Mouse (Mus musculus) liver, embryonic 11.5 days (tissue): Measurements from ENCODE around the gene Mtmr14. TPM values are rescaled to one million over a fixed set of nuclear protein-coding genes. Genes with fewer than 3 reads are reported as not detected.

Experiments used
- ATAC-seq: fragments of 200-750 bp; cut with Nextera tagmentation; replicated peaks from 2 replicates; pipeline ENCODE4 v1.8.0; 2017; ENCODE audit warnings: moderate number of reproducible peaks, mild to moderate bottlenecking, moderate TSS enrichment, moderate library complexity; ENCODE audit not compliant: low FRiP score
- DNase-seq: peaks from one replicate; pipeline ENCODE4 v3.0.0-alpha.2; 2017; ENCODE audit warnings: low spot score
- H3K27ac ChIP-seq: fragments of 300-500 bp; sonication (generic); 2 replicates; pipeline ENCODE4 v1.5.1; 2014; ENCODE audit warnings: mild to moderate bottlenecking, low read depth, low read length, control low read depth
- H3K27me3 ChIP-seq: fragments of 300-500 bp; sonication (generic); replicated peaks from 2 replicates; pipeline ENCODE4 v1.6.1; 2014; ENCODE audit warnings: low read length, mixed read lengths; ENCODE audit not compliant: control insufficient read depth, insufficient read depth
- H3K36me3 ChIP-seq: fragments of 300-500 bp; sonication (generic); 2 replicates; pipeline ENCODE4 v1.6.1; 2014; ENCODE audit warnings: mild to moderate bottlenecking, low read length, moderate library complexity, mixed read lengths; ENCODE audit not compliant: control insufficient read depth, insufficient read depth
- H3K4me1 ChIP-seq: fragments of 300-500 bp; sonication (generic); replicated peaks from 2 replicates; pipeline ENCODE4 v1.6.1; 2014; ENCODE audit warnings: low read length, mixed read lengths; ENCODE audit not compliant: control insufficient read depth, insufficient read depth
- H3K4me2 ChIP-seq: fragments of 300-500 bp; sonication (generic); 2 replicates; pipeline ENCODE4 v1.6.1; 2014; ENCODE audit warnings: mild to moderate bottlenecking, control low read depth, moderate library complexity
- H3K4me3 ChIP-seq: fragments of 300-500 bp; sonication (generic); 2 replicates; pipeline ENCODE4 v1.5.1; 2014; ENCODE audit warnings: low read depth, low read length, control low read depth
- H3K9ac ChIP-seq: fragments of 300-500 bp; sonication (generic); 2 replicates; pipeline ENCODE4 v1.6.1; 2014; ENCODE audit warnings: low read depth, low read length, control low read depth
- H3K9me3 ChIP-seq: fragments of 300-500 bp; sonication (generic); 2 replicates; pipeline ENCODE4 v1.6.1; 2016; ENCODE audit warnings: low read length, inconsistent platforms, mixed read lengths; ENCODE audit not compliant: control insufficient read depth
- WGBS: fragments of 180-500 bp; shearing (Covaris S2); extraction: QIAGEN DNeasy Blood & Tissue Kit; methylation state at CpG from one replicate; pipeline ENCODE4 v1.1.7; 2014; 5-methylcytosine and 5-hydroxymethylcytosine counted together
- polyA plus RNA-seq: library from polyadenylated mRNA; unstranded; fragments of >200 nt; fragmentation: Nextera tagmentation; extraction: Ambion mirVana; gene quantifications from 2 replicates; pipeline ENCODE4 v1.2.1, GENCODE M21; 2014

The Mtmr14 gene
- 29.9 and 30.7 TPM in 2 replicates for polyA plus RNA-seq

- WGBS, result under 1% methylated on average over 55 of the region's 55 CpGs
- peaks cover 11% of the 10 kb centered on the region for H3K4me1 ChIP-seq
- H3K27me3 ChIP-seq, result no peaks in the 10 kb centered on the region
- peaks cover 4% of the 10 kb centered on the region; the same call in 1 of the 2 replicates for H3K36me3 ChIP-seq
- peak; percentile 99 for DNase-seq
- H3K9ac ChIP-seq, result peak within 1 kb of the TSS; percentile 83
- H3K4me2 ChIP-seq, result peak within 1 kb of the TSS; percentile 87
- peak; percentile 99 for ATAC-seq
- H3K4me3 ChIP-seq, result peak within 1 kb of the TSS; percentile 91
- H3K9me3 ChIP-seq, result no peaks in the 10 kb centered on the region
- H3K27ac ChIP-seq, result peak within 1 kb of the TSS; percentile 26; the same call in 1 of the 2 replicates
Observed at GRCm38 (mm10) chr6:113237542-113238270, at the start of gene Mtmr14. Gene Mtmr14, plus strand, starts transcription at chr6:113237843.

GRCm38 (mm10) chr6:113193765-113194460 is 43.7 kb upstream of the Mtmr14 start:
- 0 out of 2 replicates have a peak overlapping the region, but pooled peaks have one; percentile 47 for H3K4me3 ChIP-seq
- ATAC-seq, result no peak
- no peaks in the 10 kb centered on the region for H3K4me1 ChIP-seq
- H3K4me2 ChIP-seq, result peak overlapping the region; percentile 2
- H3K9ac ChIP-seq, result no peak overlapping the region
- 5% methylated on average over 45 of the region's 46 CpGs for WGBS
- no peak overlapping the region for H3K27ac ChIP-seq
- peaks cover 45% of the 10 kb centered on the region for H3K27me3 ChIP-seq
- H3K36me3 ChIP-seq, result no peaks in the 10 kb centered on the region
- peak; percentile 58 for DNase-seq
- no peaks in the 10 kb centered on the region for H3K9me3 ChIP-seq

GRCm38 (mm10) chr6:113194517-113194840 is 43.2 kb upstream of the Mtmr14 start:
- 6% methylated on average over 5 of the region's 5 CpGs for WGBS
- Histone ChIP-seq H3K9me3 (no peaks in the 10 kb centered on the region), H3K4me3 (peak overlapping the region; percentile 47; the same call in 1 of the 2 replicates), H3K36me3 (no peaks in the 10 kb centered on the region), H3K4me1 (no peaks in the 10 kb centered on the region), H3K9ac (no peak overlapping the region), H3K27ac (no peak overlapping the region), H3K27me3 (peaks cover 45% of the 10 kb centered on the region), H3K4me2 (peak overlapping the region; percentile 67; the same call in 1 of the 2 replicates)
- DNase-seq, result no peak
- no peak for ATAC-seq

GRCm38 (mm10) chr6:113194841-113195595 is 42.6 kb upstream of the Mtmr14 start, which contains the start of gene Lhfpl4:
Gene Lhfpl4, minus strand, starts transcription at chr6:113195384.
- DNase-seq (no peak), ATAC-seq (no peak; the same call in 1 of the 2 replicates)
- Histone ChIP-seq H3K4me1 (no peaks in the 10 kb centered on the region), H3K27ac (no peak within 1 kb of the TSS), H3K4me2 (peak within 1 kb of the TSS; percentile 67), H3K9ac (no peak within 1 kb of the TSS), H3K9me3 (no peaks in the 10 kb centered on the region), H3K36me3 (no peaks in the 10 kb centered on the region), H3K27me3 (peaks cover 45% of the 10 kb centered on the region), H3K4me3 (peak within 1 kb of the TSS; percentile 47)
- 4% methylated on average over 45 of the region's 66 CpGs for WGBS

GRCm38 (mm10) chr6:113195596-113195992 is 42.0 kb upstream of the Mtmr14 start:
- Histone ChIP-seq H3K4me3 (peak overlapping the region; percentile 47), H3K4me1 (no peaks in the 10 kb centered on the region), H3K27ac (no peak overlapping the region), H3K27me3 (peaks cover 45% of the 10 kb centered on the region), H3K36me3 (no peaks in the 10 kb centered on the region), H3K9me3 (no peaks in the 10 kb centered on the region), H3K4me2 (peak overlapping the region; percentile 67; the same call in 1 of the 2 replicates), H3K9ac (no peak overlapping the region)
- WGBS, result 19% methylated on average over 9 of the region's 9 CpGs
- no peak for DNase-seq
- ATAC-seq, result no peak

GRCm38 (mm10) chr6:113216280-113216679 is 21.4 kb upstream of the Mtmr14 start:
- no peak overlapping the region for H3K4me3 ChIP-seq
- no peaks in the 10 kb centered on the region for H3K9me3 ChIP-seq
- DNase-seq, result no peak
- H3K9ac ChIP-seq, result no peak overlapping the region
- H3K4me1 ChIP-seq, result no peaks in the 10 kb centered on the region
- no peak overlapping the region for H3K4me2 ChIP-seq
- no peak for ATAC-seq
- WGBS, result 75% methylated on average over 2 of the region's 2 CpGs
- H3K36me3 ChIP-seq, result no peaks in the 10 kb centered on the region
- no peaks in the 10 kb centered on the region for H3K27me3 ChIP-seq
- H3K27ac ChIP-seq, result no peak overlapping the region

GRCm38 (mm10) chr6:113225798-113226197 is 11.8 kb upstream of the Mtmr14 start:
- no peak for DNase-seq
- 59% methylated on average over 4 of the region's 4 CpGs for WGBS

GRCm38 (mm10) chr6:113226705-113227104 is 10.9 kb upstream of the Mtmr14 start:
- Histone ChIP-seq H3K4me2 (no peak overlapping the region), H3K9me3 (no peaks in the 10 kb centered on the region), H3K27ac (no peak overlapping the region), H3K36me3 (no peaks in the 10 kb centered on the region), H3K4me1 (no peaks in the 10 kb centered on the region), H3K4me3 (no peak overlapping the region), H3K27me3 (no peaks in the 10 kb centered on the region), H3K9ac (no peak overlapping the region)
- ATAC-seq, result no peak
- no peak for DNase-seq

More at GRCm38 (mm10) chr6:113225798-113226197, 11.8 kb upstream of the Mtmr14 start:
- no peak for ATAC-seq
- Histone ChIP-seq H3K27me3 (no peaks in the 10 kb centered on the region), H3K9me3 (no peaks in the 10 kb centered on the region), H3K4me1 (no peaks in the 10 kb centered on the region), H3K36me3 (no peaks in the 10 kb centered on the region), H3K4me2 (no peak overlapping the region), H3K27ac (no peak overlapping the region), H3K4me3 (no peak overlapping the region), H3K9ac (no peak overlapping the region)
